In genomic region chr7:24104403-24104802, GRCm38 (mm10) we compare ENCODE assay signal across 38 mouse cellular contexts. TPM values are rescaled to one million over a fixed set of nuclear protein-coding genes. Genes with fewer than 3 reads are reported as not detected.
DNase-seq lines count a peak whose midpoint lies in the region; ATAC-seq and TF ChIP-seq lines count a peak whose summit lies in the region.
"Had no signal": no experiment of that assay in that cellular context is flagged by ENCODE, and none has a peak within 500 bp of the region (broad histone marks: within the 10 kb centered on the region; RNA-seq: fewer than 3 reads in every experiment).

No protein-coding gene starts in this region.

- H3K27ac ChIP-seq in heart, embryonic 10.5 days: no peak overlapping the region
- no peak overlapping the region for H3K27ac ChIP-seq in kidney, embryonic 15.5 days
- no peak overlapping the region for H3K27ac ChIP-seq in midbrain, embryonic 13.5 days
- no peak overlapping the region for H3K27ac ChIP-seq in midbrain, embryonic 10.5 days (replicated peaks)
- H3K27ac ChIP-seq in liver, postnatal 0 days (ENCODE audit: low read depth): no peak overlapping the region
- H3K27ac ChIP-seq: heart, embryonic 13.5 days; hindbrain, embryonic 13.5 days; layer of hippocampus, adult 2 months; left cerebral cortex, adult 2 months; liver, embryonic 13.5 days; midbrain, embryonic 15.5 days; stomach, postnatal 0 days had no signal

- no peaks in the 10 kb centered on the region for H3K4me1 ChIP-seq in heart, embryonic 10.5 days
- no peaks in the 10 kb centered on the region for H3K4me1 ChIP-seq in kidney, embryonic 15.5 days
- no peaks in the 10 kb centered on the region for H3K4me1 ChIP-seq in midbrain, embryonic 13.5 days (replicated peaks)
- H3K4me1 ChIP-seq in midbrain, embryonic 10.5 days: no peaks in the 10 kb centered on the region
- H3K4me1 ChIP-seq in liver, postnatal 0 days (ENCODE audit: insufficient read depth): no peaks in the 10 kb centered on the region
- H3K4me1 ChIP-seq: heart, embryonic 13.5 days; hindbrain, embryonic 13.5 days; liver, embryonic 13.5 days; midbrain, embryonic 15.5 days had no signal

- 93% methylated on average over 9 of the region's 9 CpGs for WGBS in heart, embryonic 10.5 days
- 96% methylated on average over 9 of the region's 9 CpGs for WGBS in kidney, embryonic 15.5 days
- 93% methylated on average over 9 of the region's 9 CpGs for WGBS in midbrain, embryonic 13.5 days
- WGBS in midbrain, embryonic 10.5 days: 94% methylated on average over 9 of the region's 9 CpGs
- 91% methylated on average over 9 of the region's 9 CpGs for WGBS in liver, postnatal 0 days (ENCODE audit: insufficient replicate concordance)

- H3K4me3 ChIP-seq in heart, embryonic 10.5 days: no peak overlapping the region
- no peak overlapping the region for H3K4me3 ChIP-seq in kidney, embryonic 15.5 days (replicated peaks)
- H3K4me3 ChIP-seq in midbrain, embryonic 13.5 days (replicated peaks): no peak overlapping the region
- no peak overlapping the region for H3K4me3 ChIP-seq in midbrain, embryonic 10.5 days
- H3K4me3 ChIP-seq in liver, postnatal 0 days (ENCODE audit: low read depth, low read length): no peak overlapping the region
- H3K4me3 ChIP-seq: heart, embryonic 13.5 days; hindbrain, embryonic 13.5 days; layer of hippocampus, adult 2 months; left cerebral cortex, adult 2 months; liver, embryonic 13.5 days; midbrain, embryonic 15.5 days had no signal

- H3K9me3 ChIP-seq in heart, embryonic 10.5 days: peaks cover 88% of the 10 kb centered on the region
- peaks cover 80% of the 10 kb centered on the region for H3K9me3 ChIP-seq in kidney, embryonic 15.5 days (replicated peaks)
- peaks cover 95% of the 10 kb centered on the region for H3K9me3 ChIP-seq in midbrain, embryonic 13.5 days
- peaks cover 100% of the 10 kb centered on the region for H3K9me3 ChIP-seq in midbrain, embryonic 10.5 days (replicated peaks)
- H3K9me3 ChIP-seq in liver, postnatal 0 days (ENCODE audit: low read length): peaks cover 73% of the 10 kb centered on the region

- H3K9ac ChIP-seq in kidney, embryonic 15.5 days: no peak overlapping the region
- no peak overlapping the region for H3K9ac ChIP-seq in midbrain, embryonic 13.5 days (replicated peaks)
- no peak overlapping the region for H3K9ac ChIP-seq in liver, postnatal 0 days (replicated peaks)
- H3K9ac ChIP-seq: heart, embryonic 13.5 days; hindbrain, embryonic 13.5 days; liver, embryonic 13.5 days; lung, embryonic 14.5 days; midbrain, embryonic 15.5 days had no signal

- no peak for TF ChIP-seq EP300 in liver, postnatal 0 days (IDR thresholded peaks at IDR 0.05; ENCODE audit: low read depth)

- DNase-seq in heart, embryonic 10.5 days (ENCODE audit: low spot score): peak; percentile 70
- DNase-seq in heart, postnatal 4 days: no peak
- no peak for DNase-seq in kidney, postnatal 10 days
- DNase-seq in midbrain, embryonic 10.5 days (ENCODE audit: low spot score): no peak
- no peak for DNase-seq in liver, postnatal 0 days
- DNase-seq: adrenal gland, postnatal 25 days; B cell, adult 2 months; cerebellum, adult 2 months; cerebellum, postnatal 14 days; gastrocnemius, postnatal 25 days; heart, adult 18-20 months; heart, postnatal 14 days; kidney, adult 18-20 months; kidney, postnatal 25 days; liver, embryonic 13.5 days; lung, embryonic 14.5 days; right cerebral cortex, postnatal 4 days; thymus, adult 18-20 months; thymus, postnatal 25 days had no signal

- TF ChIP-seq CTCF in liver, postnatal 0 days (IDR thresholded peaks at IDR 0.05; ENCODE audit: low read depth): no peak

- H3K27me3 ChIP-seq in heart, embryonic 10.5 days (ENCODE audit: insufficient read depth, poor library complexity, severe bottlenecking): no peaks in the 10 kb centered on the region
- no peaks in the 10 kb centered on the region for H3K27me3 ChIP-seq in kidney, embryonic 15.5 days
- H3K27me3 ChIP-seq in midbrain, embryonic 13.5 days: no peaks in the 10 kb centered on the region
- no peaks in the 10 kb centered on the region for H3K27me3 ChIP-seq in midbrain, embryonic 10.5 days (ENCODE audit: low read depth, poor library complexity, severe bottlenecking)
- no peaks in the 10 kb centered on the region for H3K27me3 ChIP-seq in liver, postnatal 0 days (ENCODE audit: insufficient read depth, low read length)
- H3K27me3 ChIP-seq: heart, embryonic 13.5 days; hindbrain, embryonic 13.5 days; liver, embryonic 13.5 days; midbrain, embryonic 15.5 days had no signal

- H3K36me3 ChIP-seq in heart, embryonic 10.5 days: peaks cover 100% of the 10 kb centered on the region
- H3K36me3 ChIP-seq in kidney, embryonic 15.5 days: peaks cover 100% of the 10 kb centered on the region
- peaks cover 100% of the 10 kb centered on the region for H3K36me3 ChIP-seq in midbrain, embryonic 13.5 days
- H3K36me3 ChIP-seq in midbrain, embryonic 10.5 days: peaks cover 100% of the 10 kb centered on the region
- H3K36me3 ChIP-seq in liver, postnatal 0 days (replicated peaks; ENCODE audit: insufficient read depth, low read length): peaks cover 76% of the 10 kb centered on the region

- no peak overlapping the region for H3K4me2 ChIP-seq in kidney, embryonic 15.5 days
- H3K4me2 ChIP-seq in midbrain, embryonic 13.5 days (replicated peaks): no peak overlapping the region
- no peak overlapping the region for H3K4me2 ChIP-seq in liver, postnatal 0 days (ENCODE audit: low read depth, low read length)
- H3K4me2 ChIP-seq: heart, embryonic 13.5 days; hindbrain, embryonic 13.5 days; liver, embryonic 13.5 days; lung, embryonic 14.5 days; midbrain, embryonic 15.5 days had no signal

- ATAC-seq in kidney, embryonic 15.5 days (replicated peaks; ENCODE audit: low FRiP score): 0 out of 2 replicates have a peak, but pooled peaks have one; percentile 38
- 0 out of 2 replicates have a peak, but pooled peaks have one; percentile 41 for ATAC-seq in midbrain, embryonic 13.5 days
- no peak for ATAC-seq in liver, postnatal 0 days
- ATAC-seq: forebrain, embryonic 14.5 days; midbrain, embryonic 15.5 days had no signal

RNA-seq across cellular contexts. Expression of gene Zfp112, which starts 7.7 kb away (rescaled TPM):
- 4.6 and 5.0 TPM in 2 replicates for polyA plus RNA-seq in heart, embryonic 10.5 days (2016; fragmentation: Nextera tagmentation; extraction: Ambion mirVana)
- total RNA-seq in heart, postnatal 4 days (2021): 1 to 10 TPM; 2.2 to 3.4 TPM
- polyA plus RNA-seq in kidney, embryonic 15.5 days (2015; fragmentation: Nextera tagmentation; extraction: Ambion mirVana): 6.3 and 6.9 TPM in 2 replicates
- polyA plus RNA-seq in midbrain, embryonic 13.5 days (2015; fragmentation: Nextera tagmentation; extraction: Ambion mirVana): 9.7 and 11.3 TPM in 2 replicates
- 3.9 and 6.1 TPM in 2 replicates for polyA plus RNA-seq in midbrain, embryonic 10.5 days (2016; fragmentation: Nextera tagmentation; extraction: Ambion mirVana)
- polyA plus RNA-seq in liver, postnatal 0 days (2015; fragmentation: Nextera tagmentation; extraction: Ambion mirVana): 0.76 and 0.86 TPM in 2 replicates

RNA-seq across cellular contexts. Expression of gene Zfp180, which starts 22.7 kb away (rescaled TPM):
- 19.3 and 19.8 TPM in 2 replicates for polyA plus RNA-seq in heart, embryonic 10.5 days (2016; fragmentation: Nextera tagmentation; extraction: Ambion mirVana)
- total RNA-seq in heart, postnatal 4 days (2021): 10 to 100 TPM; 11.1 to 11.3 TPM
- 21.1 and 23.3 TPM in 2 replicates for polyA plus RNA-seq in kidney, embryonic 15.5 days (2015; fragmentation: Nextera tagmentation; extraction: Ambion mirVana)
- 33.6 and 35.2 TPM in 2 replicates for polyA plus RNA-seq in midbrain, embryonic 13.5 days (2015; fragmentation: Nextera tagmentation; extraction: Ambion mirVana)
- 28.4 and 31.7 TPM in 2 replicates for polyA plus RNA-seq in midbrain, embryonic 10.5 days (2016; fragmentation: Nextera tagmentation; extraction: Ambion mirVana)
- 3.2 and 4.0 TPM in 2 replicates for polyA plus RNA-seq in liver, postnatal 0 days (2015; fragmentation: Nextera tagmentation; extraction: Ambion mirVana)

RNA-seq across cellular contexts. Expression of gene Zfp235, which starts 29.6 kb away (rescaled TPM):
- polyA plus RNA-seq in heart, embryonic 10.5 days (2016; fragmentation: Nextera tagmentation; extraction: Ambion mirVana): 8.1 and 11.5 TPM in 2 replicates
- total RNA-seq in heart, postnatal 4 days (2021): 1 to 10 TPM; 4.1 to 5.1 TPM
- polyA plus RNA-seq in kidney, embryonic 15.5 days (2015; fragmentation: Nextera tagmentation; extraction: Ambion mirVana): 17.9 and 18.3 TPM in 2 replicates
- polyA plus RNA-seq in midbrain, embryonic 13.5 days (2015; fragmentation: Nextera tagmentation; extraction: Ambion mirVana): 20.6 and 21.4 TPM in 2 replicates
- polyA plus RNA-seq in midbrain, embryonic 10.5 days (2016; fragmentation: Nextera tagmentation; extraction: Ambion mirVana): 14.0 and 14.9 TPM in 2 replicates
- polyA plus RNA-seq in liver, postnatal 0 days (2015; fragmentation: Nextera tagmentation; extraction: Ambion mirVana): 2.8 and 3.3 TPM in 2 replicates

RNA-seq across cellular contexts. Expression of gene Vmn1r183, which starts 51.3 kb away (rescaled TPM):
- not detected in 2 replicates for polyA plus RNA-seq in heart, embryonic 10.5 days (2016; fragmentation: Nextera tagmentation; extraction: Ambion mirVana)
- total RNA-seq in heart, postnatal 4 days (2021): not detected
- not detected in 2 replicates for polyA plus RNA-seq in kidney, embryonic 15.5 days (2015; fragmentation: Nextera tagmentation; extraction: Ambion mirVana)
- not detected in 2 replicates for polyA plus RNA-seq in midbrain, embryonic 13.5 days (2015; fragmentation: Nextera tagmentation; extraction: Ambion mirVana)
- 0.01 TPM in 1 of 2 replicates, not detected in the other for polyA plus RNA-seq in midbrain, embryonic 10.5 days (2016; fragmentation: Nextera tagmentation; extraction: Ambion mirVana)
- not detected in 2 replicates for polyA plus RNA-seq in liver, postnatal 0 days (2015; fragmentation: Nextera tagmentation; extraction: Ambion mirVana)
- total RNA-seq: adrenal gland, adult 18-20 months; adrenal gland, postnatal 25 days; gastrocnemius, adult 18-20 months; gastrocnemius, postnatal 25 days; heart, adult 18-20 months; heart, postnatal 14 days; layer of hippocampus, adult 2 months; layer of hippocampus, postnatal 14 days; left cerebral cortex, adult 2 months; left cerebral cortex, postnatal 25 days; megakaryocyte progenitor cell, adult 5-6 weeks had no signal
- polyA plus RNA-seq: cerebellum, adult 2 months; cortical plate, adult 2 months; forebrain, embryonic 14.5 days; frontal cortex, adult 2 months; heart, embryonic 13.5 days; hindbrain, embryonic 13.5 days; limb, embryonic 14.5 days; liver, embryonic 13.5 days; lung, embryonic 14.5 days; midbrain, embryonic 15.5 days; neural tube, embryonic 11.5 days; spleen, adult 2 months; stomach, postnatal 0 days had no signal
